Comparison of ENCODE assay signal across 23 mouse cellular contexts in the genomic region with DNA sequence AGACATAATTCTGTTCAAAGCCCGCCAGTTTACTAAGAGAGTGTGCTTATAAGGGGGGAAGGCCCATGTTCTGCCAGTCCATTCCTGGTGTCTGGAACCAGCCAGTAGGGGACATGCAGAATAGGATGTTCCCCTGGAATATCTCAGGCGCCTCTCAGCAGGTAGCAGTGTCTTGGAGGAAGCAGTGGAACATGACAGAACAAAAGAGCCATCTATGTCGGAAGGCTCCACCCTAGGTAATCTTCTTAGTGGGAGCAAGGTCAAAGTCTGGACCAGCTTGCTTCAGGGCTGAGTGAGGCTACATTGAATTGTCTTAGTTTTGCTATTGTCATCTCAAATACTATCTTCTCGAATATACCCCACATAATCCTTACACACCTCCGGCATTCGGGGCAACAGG. TPM values are rescaled to one million over a fixed set of nuclear protein-coding genes. Genes with fewer than 3 reads are reported as not detected.
"Had no signal": no experiment of that assay in that cellular context is flagged by ENCODE, and none has a peak within 500 bp of the region (broad histone marks: within the 10 kb centered on the region; RNA-seq: fewer than 3 reads in every experiment).

No protein-coding gene starts in this region.

- H3K4me3 ChIP-seq: lung, embryonic 15.5 days; megakaryocyte, embryonic 14.5 days; midbrain, embryonic 13.5 days; myocyte; neural tube, embryonic 13.5 days; neural tube, embryonic 15.5 days had no signal

- DNase-seq: lung, adult 2 months; lung, postnatal 14 days; lung, postnatal 36 days; retina, postnatal 1 day; right cerebral cortex, adult 18-20 months; right cerebral cortex, postnatal 25 days; right cerebral cortex, postnatal 4 days; spleen, adult 18-20 months; thymus, adult 18-20 months; thymus, postnatal 14 days; thymus, postnatal 36 days had no signal

- H3K27ac ChIP-seq: lung, embryonic 15.5 days; macrophage; midbrain, embryonic 13.5 days; neural tube, embryonic 13.5 days; neural tube, embryonic 15.5 days had no signal

- H3K9ac ChIP-seq: lung, embryonic 15.5 days; midbrain, embryonic 13.5 days; neural tube, embryonic 13.5 days; neural tube, embryonic 15.5 days had no signal

- H3K9me3 ChIP-seq: lung, embryonic 15.5 days; megakaryocyte, embryonic 14.5 days; midbrain, embryonic 13.5 days; neural tube, embryonic 13.5 days; neural tube, embryonic 15.5 days had no signal

- H3K4me2 ChIP-seq: lung, embryonic 15.5 days; midbrain, embryonic 11.5 days; midbrain, embryonic 13.5 days; neural tube, embryonic 13.5 days; neural tube, embryonic 15.5 days had no signal

- H3K4me1 ChIP-seq: lung, embryonic 15.5 days had no signal

- H3K36me3 ChIP-seq: lung, embryonic 15.5 days; midbrain, embryonic 13.5 days; neural tube, embryonic 13.5 days; neural tube, embryonic 15.5 days had no signal

- ATAC-seq: lung, postnatal 0 days; midbrain, embryonic 13.5 days; midbrain, embryonic 16.5 days had no signal

- H3K27me3 ChIP-seq: lung, embryonic 15.5 days; megakaryocyte, embryonic 14.5 days; neural tube, embryonic 13.5 days; neural tube, embryonic 15.5 days had no signal

RNA-seq across cellular contexts. Expression of a gene that starts 5.5 kb away (rescaled TPM):
- polyA plus RNA-seq: myocyte had no signal

RNA-seq across cellular contexts. Expression of a gene that starts 40.2 kb away (rescaled TPM):
- polyA plus RNA-seq: macrophage; midbrain, embryonic 13.5 days; neural tube, embryonic 11.5 days; neural tube, embryonic 13.5 days; neural tube, embryonic 15.5 days; small intestine, adult 2 months had no signal
